Mouse (Mus musculus) gastrocnemius, adult 8-10 months (tissue): ENCODE data around the gene Kbtbd13. TPM values are rescaled to one million over a fixed set of nuclear protein-coding genes. Genes with fewer than 3 reads are reported as not detected.
"Not testable (repeated sequence)": the region's sequence is repeated elsewhere in the genome, so short reads cannot be mapped to it uniquely, and the experiment has no call there.

Experiments used
- DNase-seq, 2 experiments: peaks; one replicate each; pipeline ENCODE4 v3.0.0; 2022; ENCODE audit warnings: low spot score in 2 of 2
- total RNA-seq, 4 experiments: library from RNA; stranded (reverse); gene quantifications; 2 replicates each; pipeline ENCODE4 v1.2.4; 2022

The Kbtbd13 gene
- total RNA-seq, 4 experiments from 2014 or later: 9.8 to 12.3 (median 11.4) TPM

- DNase-seq: no peak
Observed at GRCm38 (mm10) chr9:65356561-65356960, 34.9 kb downstream of the Kbtbd13 start.

DNA sequence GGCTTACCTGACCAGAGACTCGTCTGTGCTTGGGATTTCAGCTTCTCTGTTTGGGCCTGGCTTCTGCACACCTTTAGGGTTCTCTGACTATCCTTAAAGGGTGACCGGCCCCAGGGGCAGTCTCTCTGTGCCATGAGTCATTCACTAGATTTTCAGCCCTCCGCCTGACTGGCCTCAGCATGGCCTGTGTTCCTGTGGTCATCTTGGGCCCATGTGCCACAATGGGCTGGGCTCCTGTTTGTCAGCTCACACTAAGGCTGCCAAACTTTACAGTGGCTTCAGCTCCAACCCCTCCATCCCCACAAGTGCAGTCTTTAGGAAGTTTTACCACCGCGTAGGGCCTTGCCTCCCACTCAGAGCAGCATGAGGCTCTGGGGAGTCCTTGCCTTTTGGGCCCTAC, 38.2 kb downstream of the Kbtbd13 start:
- DNase-seq: no peak

DNA sequence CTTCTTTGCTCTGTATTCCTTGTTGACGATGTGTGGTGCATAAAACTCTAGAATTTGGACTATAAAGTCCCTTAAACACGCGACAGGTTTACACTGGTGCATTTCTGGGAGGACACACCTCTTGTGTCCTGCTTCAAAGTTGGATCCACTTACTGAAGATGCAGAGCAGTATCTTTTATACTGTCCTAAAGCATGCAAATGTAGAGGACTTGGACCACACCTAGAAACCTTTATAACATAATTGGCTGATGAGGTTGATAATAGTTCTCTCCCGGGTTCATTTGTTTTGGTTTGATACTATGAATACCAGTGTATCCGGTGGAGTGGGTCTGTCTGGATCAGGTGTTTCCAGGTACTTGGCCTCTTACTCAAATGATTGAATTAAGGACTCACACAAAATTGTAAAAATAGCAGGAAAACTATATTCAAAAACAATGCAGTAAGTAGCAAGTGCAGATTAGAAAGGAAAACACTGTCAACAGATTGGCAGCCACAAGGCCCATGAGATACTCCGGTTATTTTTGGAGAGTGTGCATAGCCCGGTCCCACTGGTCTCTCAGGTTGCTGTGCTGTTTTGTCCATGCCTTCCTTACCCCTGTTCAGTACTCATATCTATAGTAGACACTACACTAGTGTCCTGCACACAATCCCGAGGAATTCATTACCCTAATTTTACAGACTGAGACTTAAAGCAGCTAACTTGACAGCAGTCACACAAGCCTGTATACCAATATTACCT, 44.2 kb downstream of the Kbtbd13 start:
- no peak for DNase-seq

GRCm38 (mm10) chr9:65346476-65347111, 44.9 kb downstream of the Kbtbd13 start:
- DNase-seq: peak in 1 of 2 experiments; percentile 13

DNA sequence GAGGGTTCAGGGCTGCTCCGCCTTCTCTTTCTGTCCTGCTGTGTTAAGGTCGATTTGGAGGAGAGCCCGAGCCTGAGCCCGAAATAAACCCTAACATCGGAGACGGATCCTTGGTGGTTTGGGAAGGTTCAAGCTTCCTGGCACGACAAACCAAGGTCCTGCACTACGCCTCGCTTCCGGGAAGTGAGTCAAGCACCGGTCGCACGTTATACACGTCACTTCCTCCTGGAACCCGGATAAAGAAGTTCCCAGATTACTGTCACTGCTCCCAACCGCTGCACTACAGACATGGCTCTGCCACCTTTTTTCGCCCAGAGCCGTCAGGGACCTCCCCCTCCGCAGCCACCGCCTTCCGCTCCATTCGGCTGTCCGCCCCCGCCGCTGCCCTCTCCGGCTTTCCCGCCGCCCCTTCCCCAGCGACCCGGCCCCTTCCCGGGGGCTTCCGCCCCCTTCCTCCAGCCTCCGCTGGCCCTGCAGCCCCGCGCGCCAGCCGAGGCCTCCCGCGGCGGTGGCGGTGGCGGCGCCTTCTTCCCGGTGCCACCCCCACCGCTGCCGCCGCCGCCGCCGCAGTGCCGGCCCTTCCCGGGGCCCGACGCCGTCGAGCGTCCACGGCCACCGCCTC, 45.5 kb downstream of the Kbtbd13 start, which contains the start of gene Pdcd7:
Pdcd7 (plus strand) TSS at position 251 of the 622 bp plus-strand sequence.
- peak; percentile 90 to 91 for DNase-seq

- DNase-seq: not testable (repeated sequence)
Observed at GRCm38 (mm10) chr9:65345439-65345838, 46.0 kb downstream of the Kbtbd13 start.

- no peak for DNase-seq
Observed at GRCm38 (mm10) chr9:65340414-65340813, 51.0 kb downstream of the Kbtbd13 start.

DNA sequence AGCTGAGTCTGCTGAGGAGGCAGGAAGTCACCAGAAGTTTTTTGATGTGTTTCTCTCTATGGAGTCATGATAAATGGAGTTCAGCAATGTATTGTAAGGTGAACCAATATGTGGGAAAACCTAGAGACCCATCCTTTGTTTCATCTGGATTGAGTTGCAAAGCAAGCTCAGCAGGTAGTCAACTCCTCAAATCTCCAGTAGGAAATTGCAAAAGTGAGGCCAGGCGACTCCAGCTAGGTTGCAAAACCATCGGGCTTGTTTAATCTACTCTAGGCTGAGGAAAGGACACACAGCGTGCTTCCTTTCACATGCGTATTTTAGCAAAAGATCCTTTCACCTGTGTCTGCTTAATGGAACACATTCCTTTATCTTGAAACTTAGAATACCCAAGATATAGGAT, 52.3 kb downstream of the Kbtbd13 start:
- DNase-seq: no peak

Other genes starting within 250 kb of the Kbtbd13 start
- gene Parp16, start 196.3 kb downstream of the Kbtbd13 start, total RNA-seq: 1 to 10 TPM; 3.3 to 5.2 (median 4.1) TPM
- 10 to 100 TPM in 2 of 4 experiments, 1 to 10 TPM in 2; 3.3 to 14.7 (median 9.6) TPM for gene Cilp, start 126.5 kb downstream of the Kbtbd13 start, total RNA-seq
- 10 to 100 TPM; 55.4 to 65.0 (median 56.9) TPM for gene Clpx, start 97.4 kb downstream of the Kbtbd13 start, total RNA-seq
- 10 to 100 TPM; 12.1 to 19.7 (median 15.0) TPM for gene Pdcd7, start 45.5 kb downstream of the Kbtbd13 start, total RNA-seq
- gene Ubap1l, start 30.6 kb downstream of the Kbtbd13 start, total RNA-seq: under 1 TPM in 3 of 4 experiments, not detected in 1; 0.31 to 0.52 (median 0.46) TPM
- gene Rasl12, start 6.9 kb upstream of the Kbtbd13 start, total RNA-seq: 1 to 10 TPM; 2.1 to 3.8 (median 2.2) TPM
- not detected for gene Slc51b, start 31.3 kb upstream of the Kbtbd13 start, total RNA-seq
- gene Mtfmt, start 44.1 kb upstream of the Kbtbd13 start, total RNA-seq: 1 to 10 TPM; 4.2 to 6.2 (median 5.3) TPM
- gene Spg21, start 69.3 kb upstream of the Kbtbd13 start, total RNA-seq: 10 to 100 TPM in 1 of 4 experiments, 1 to 10 TPM in 3; 5.8 to 15.8 (median 7.6) TPM
- not detected for gene Ankdd1a, start 128.5 kb upstream of the Kbtbd13 start, total RNA-seq
- gene Plekho2, start 188.4 kb upstream of the Kbtbd13 start, total RNA-seq: 1 to 10 TPM; 2.7 to 4.0 (median 3.0) TPM
- not detected for gene Pif1, start 195.5 kb upstream of the Kbtbd13 start, total RNA-seq
- 1 to 10 TPM in 3 of 4 experiments, under 1 TPM in 1; 0.97 to 2.0 (median 1.6) TPM for gene Rbpms2, start 238.0 kb upstream of the Kbtbd13 start, total RNA-seq